In genomic region chr9:88718140-88718539, GRCm38 (mm10) we compare ENCODE assay signal across 10 mouse cellular contexts. TPM values are rescaled to one million over a fixed set of nuclear protein-coding genes. Genes with fewer than 3 reads are reported as not detected.
DNase-seq lines count a peak whose midpoint lies in the region; ATAC-seq and TF ChIP-seq lines count a peak whose summit lies in the region.
"Not testable (repeated sequence)": the region's sequence is repeated elsewhere in the genome, so short reads cannot be mapped to it uniquely, and the experiment has no call there.
"Had no signal": no experiment of that assay in that cellular context is flagged by ENCODE, and none has a peak within 500 bp of the region (broad histone marks: within the 10 kb centered on the region; RNA-seq: fewer than 3 reads in every experiment).

No protein-coding gene starts in this region.

- H3K9ac ChIP-seq in kidney, postnatal 0 days (ENCODE audit: low read depth, low read length); liver, embryonic 13.5 days; midbrain, embryonic 12.5 days (replicated peaks): not testable (repeated sequence)

- not testable (repeated sequence) for H3K27me3 ChIP-seq in embryonic facial prominence, embryonic 10.5 days (replicated peaks; ENCODE audit: low read depth, poor library complexity, severe bottlenecking); kidney, postnatal 0 days (ENCODE audit: insufficient read depth, low read length); liver, embryonic 13.5 days; midbrain, embryonic 12.5 days

- not testable (repeated sequence) for H3K9me3 ChIP-seq in embryonic facial prominence, embryonic 10.5 days; kidney, postnatal 0 days (replicated peaks; ENCODE audit: low read length); liver, embryonic 13.5 days (replicated peaks); midbrain, embryonic 12.5 days

- not testable (repeated sequence) for H3K4me2 ChIP-seq in kidney, postnatal 0 days (ENCODE audit: low read length); liver, embryonic 13.5 days; midbrain, embryonic 12.5 days (replicated peaks)

- not testable (repeated sequence) for H3K27ac ChIP-seq in embryonic facial prominence, embryonic 10.5 days (replicated peaks); kidney, postnatal 0 days; liver, embryonic 13.5 days; midbrain, embryonic 12.5 days (replicated peaks)

- not testable (repeated sequence) for H3K4me1 ChIP-seq in embryonic facial prominence, embryonic 10.5 days; kidney, postnatal 0 days (replicated peaks; ENCODE audit: insufficient read depth, low read length); liver, embryonic 13.5 days (replicated peaks); midbrain, embryonic 12.5 days

- peak; percentile 45 for DNase-seq in CD4-positive helper T cell, adult 2 months (ENCODE audit: low read depth, low spot score)
- DNase-seq in brain, adult 2 months (ENCODE audit: low read depth, low spot score) = peak; percentile 53
- peak; percentile 42 for DNase-seq in embryonic facial prominence, embryonic 10.5 days (ENCODE audit: low spot score)
- DNase-seq in heart, postnatal 10 days = peak; percentile 33 to 58
- DNase-seq in kidney, postnatal 0 days (ENCODE audit: low spot score) = peak; percentile 7
- DNase-seq in liver, embryonic 13.5 days = peak; percentile 11
- peak; percentile 41 to 72 for DNase-seq in spleen, postnatal 4 days (ENCODE audit: low spot score in 2 of 2)

- intact Hi-C loops in heart, postnatal 10 days (cut with DNase I) = loop anchor here (10.0 kb wide), 1 partner anchor 173 kb away; the partner anchor contains the start of gene Zfp949

- 18% methylated on average over 2 of the region's 2 CpGs for WGBS in embryonic facial prominence, embryonic 10.5 days
- whole genome bisulfite sequencing in kidney, postnatal 0 days = 31% methylated on average over 2 of the region's 2 CpGs
- WGBS in liver, embryonic 13.5 days (ENCODE audit: insufficient replicate concordance) = 42% methylated on average over 2 of the region's 2 CpGs
- WGBS in midbrain, embryonic 12.5 days = 24% methylated on average over 2 of the region's 2 CpGs

- H3K36me3 ChIP-seq in embryonic facial prominence, embryonic 10.5 days (replicated peaks); kidney, postnatal 0 days (ENCODE audit: insufficient read depth, low read length); liver, embryonic 13.5 days; midbrain, embryonic 12.5 days: not testable (repeated sequence)

- peak; percentile 29; the same call in 1 of the 2 replicates for TF ChIP-seq CTCF in kidney, postnatal 0 days (IDR thresholded peaks at IDR 0.05; ENCODE audit: low read depth)

- not testable (repeated sequence) for ATAC-seq in kidney, postnatal 0 days (replicated peaks; ENCODE audit: low FRiP score, low read depth); liver, embryonic 13.5 days (ENCODE audit: low read depth)
- 0 out of 2 replicates have a peak, but pooled peaks have one; percentile 8 for ATAC-seq in midbrain, embryonic 12.5 days (ENCODE audit: low FRiP score, low read depth)

- H3K4me3 ChIP-seq in embryonic facial prominence, embryonic 10.5 days; kidney, postnatal 0 days (replicated peaks; ENCODE audit: low read depth, low read length); liver, embryonic 13.5 days (replicated peaks); midbrain, embryonic 12.5 days: not testable (repeated sequence)

RNA-seq across cellular contexts. Expression of gene Mthfsl, which starts 2.0 kb away (rescaled TPM):
- polyA plus RNA-seq in embryonic facial prominence, embryonic 10.5 days (2016; fragmentation: Nextera tagmentation; extraction: Ambion mirVana) = 30.9 and 31.4 TPM in 2 replicates
- 10 to 100 TPM; 17.0 to 25.2 TPM for total RNA-seq in heart, postnatal 10 days (2021)
- 66.2 and 66.3 TPM in 2 replicates for polyA plus RNA-seq in kidney, postnatal 0 days (2015; fragmentation: Nextera tagmentation; extraction: Ambion mirVana)
- polyA plus RNA-seq in liver, embryonic 13.5 days (2015; fragmentation: Nextera tagmentation; extraction: Ambion mirVana) = 25.2 and 27.7 TPM in 2 replicates
- polyA plus RNA-seq in midbrain, embryonic 12.5 days (2016; fragmentation: Nextera tagmentation; extraction: Ambion mirVana) = 31.7 and 32.3 TPM in 2 replicates

RNA-seq across cellular contexts. Expression of gene Bcl2a1d, which starts 13.6 kb away (rescaled TPM):
- not detected in 2 replicates for polyA plus RNA-seq in embryonic facial prominence, embryonic 10.5 days (2016; fragmentation: Nextera tagmentation; extraction: Ambion mirVana)
- under 1 TPM; 0.52 to 0.60 TPM for total RNA-seq in heart, postnatal 10 days (2021)
- 0.41 and 0.51 TPM in 2 replicates for polyA plus RNA-seq in kidney, postnatal 0 days (2015; fragmentation: Nextera tagmentation; extraction: Ambion mirVana)
- 0.18 and 0.20 TPM in 2 replicates for polyA plus RNA-seq in liver, embryonic 13.5 days (2015; fragmentation: Nextera tagmentation; extraction: Ambion mirVana)
- not detected in 2 replicates for polyA plus RNA-seq in midbrain, embryonic 12.5 days (2016; fragmentation: Nextera tagmentation; extraction: Ambion mirVana)
- polyA plus RNA-seq: forebrain, embryonic 10.5 days; liver, embryonic 12.5 days had no signal
